Mouse (Mus musculus): Measurements from ENCODE around the gene Sept11.

DNA sequence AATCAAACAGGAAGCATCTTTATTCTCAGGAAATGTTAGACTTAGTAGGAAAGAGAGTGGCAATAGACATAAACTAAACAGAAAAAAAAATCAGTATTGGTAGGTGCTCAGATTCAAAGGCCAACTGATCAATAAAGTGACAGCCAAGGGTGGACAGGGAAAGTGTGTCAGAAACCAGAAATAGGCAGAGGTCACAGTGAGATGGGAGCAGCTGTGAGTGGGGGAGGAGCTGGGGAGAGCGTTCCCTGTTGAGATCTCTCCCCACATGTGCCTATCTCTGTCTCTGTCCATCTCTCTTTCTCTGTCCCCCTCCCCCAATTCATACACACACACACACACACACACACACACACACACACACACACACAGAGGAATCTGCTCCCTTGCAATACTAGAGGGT, 43.3 kb upstream of the Sept11 start:
- TF ChIP-seq EP300 (optimal IDR thresholded peaks at IDR 0.05) (no peak), CTCF (IDR thresholded peaks at IDR 0.05; ENCODE audit: low read depth) (no peak)

Measured in stomach, postnatal 0 days (tissue).